Mouse (Mus musculus) spleen, adult 2 months (tissue): ENCODE results near the gene Krt33a. TPM values are rescaled to one million over a fixed set of nuclear protein-coding genes. Genes with fewer than 3 reads are reported as not detected.
A peak's percentile ranks its signal among the peaks of the same experiment; 100 is the strongest.

Experiments
- DNase-seq, 2 experiments: peaks; one replicate each; pipeline versions ENCODE4 v3.0.0 to v3.0.0-alpha.2; 2012 to 2021; ENCODE audit warnings: low spot score in 2 of 2, low read depth in 1 of 2
- H3K27ac ChIP-seq: fragments of 200-500 bp; 2 replicates; pipeline ENCODE4 v1.5.1; 2012; ENCODE audit warnings: low read length, inconsistent platforms; ENCODE audit not compliant: insufficient read depth
- H3K27me3 ChIP-seq: fragments of 200-500 bp; 2 replicates; pipeline ENCODE4 v1.6.1; 2012; ENCODE audit warnings: mild to moderate bottlenecking, moderate library complexity, low read length, inconsistent platforms; ENCODE audit not compliant: control insufficient read depth, insufficient read depth
- H3K36me3 ChIP-seq: fragments of 200-500 bp; 2 replicates; pipeline ENCODE4 v1.6.1; 2012; ENCODE audit warnings: mild to moderate bottlenecking, low read length, inconsistent platforms; ENCODE audit not compliant: control insufficient read depth, insufficient read depth
- H3K4me1 ChIP-seq: fragments of 200-500 bp; 2 replicates; pipeline ENCODE4 v1.6.1; 2011; ENCODE audit warnings: inconsistent platforms; ENCODE audit not compliant: control insufficient read depth, insufficient read depth, insufficient read length
- H3K4me3 ChIP-seq: fragments of 200-500 bp; 2 replicates; pipeline ENCODE4 v1.5.1; 2011; ENCODE audit warnings: mild to moderate bottlenecking, inconsistent platforms; ENCODE audit not compliant: insufficient read depth, insufficient read length; ENCODE audit errors: extremely low read depth
- CTCF ChIP-seq: fragments of 200-500 bp; IDR thresholded peaks from 2 replicates; pipeline ENCODE4 v1.5.1; 2011; ENCODE audit warnings: mild to moderate bottlenecking, inconsistent platforms; ENCODE audit not compliant: insufficient read depth, insufficient read length, insufficient replicate concordance; ENCODE audit errors: extremely low read depth
- POLR2A ChIP-seq: fragments of 200-500 bp; IDR thresholded peaks from 2 replicates; pipeline ENCODE4 v1.6.1; 2011; ENCODE audit warnings: low read depth, low read length, inconsistent platforms
- WGBS: fragments of 180-500 bp; shearing (Covaris S2); methylation state at CpG from one replicate; pipeline ENCODE4 v1.1.7; 2018; 5-methylcytosine and 5-hydroxymethylcytosine counted together
- polyA plus RNA-seq: library from polyadenylated mRNA; depleted of rRNA; stranded (reverse); fragments of >200 nt; gene quantifications from 2 replicates; pipeline ENCODE4 v1.2.3, GENCODE M21; 2012

Krt33a gene
- polyA plus RNA-seq, 1 experiment, result not detected

DNA sequence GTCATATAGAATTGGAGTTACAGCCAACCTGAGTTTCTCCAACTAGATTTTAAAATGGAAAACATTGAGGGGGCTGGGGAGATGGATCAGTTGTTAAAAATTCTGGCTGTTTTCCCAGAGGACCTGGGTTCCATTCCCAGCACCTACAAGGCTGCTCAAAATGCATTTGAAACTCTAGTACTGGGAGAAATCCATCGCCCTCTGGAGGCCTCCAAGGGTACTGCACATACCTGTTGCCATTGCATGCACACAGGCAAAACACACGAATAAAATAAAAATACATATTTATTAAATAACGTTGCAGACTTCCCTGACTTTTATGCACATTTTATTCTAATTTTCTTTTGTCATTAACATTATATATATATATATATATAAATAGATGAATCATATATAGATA is 9.4 kb downstream of the Krt33a start:
- Histone ChIP-seq H3K36me3 (no peaks in the 10 kb centered on the region), H3K4me3 (no peak overlapping the region), H3K27ac (no peak overlapping the region), H3K4me1 (no peaks in the 10 kb centered on the region), H3K27me3 (no peaks in the 10 kb centered on the region)
- no peak for DNase-seq
- no peak for TF ChIP-seq POLR2A
- TF ChIP-seq CTCF, result no peak
- 51% methylated on average over 3 of the region's 3 CpGs for WGBS

DNA sequence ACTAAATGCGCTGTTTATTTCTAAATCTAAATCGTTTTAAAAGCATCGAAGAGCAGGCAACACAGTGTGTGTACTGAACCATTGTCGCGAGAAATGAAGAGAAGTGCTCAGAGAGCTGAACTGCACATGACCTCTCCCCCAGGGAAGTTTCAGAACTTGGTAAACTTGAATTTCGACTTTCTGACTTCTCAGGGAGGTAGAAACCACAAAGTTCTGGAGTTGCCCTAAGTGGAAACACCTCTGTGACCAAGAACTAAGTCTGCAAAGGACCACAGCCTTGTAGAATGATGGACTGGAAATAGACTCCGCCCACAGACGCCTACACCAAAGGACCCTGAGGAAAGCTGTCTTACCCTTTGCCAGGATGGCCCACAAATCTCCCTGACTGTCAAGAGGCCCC is 10.1 kb downstream of the Krt33a start:
- 82% methylated on average over 8 of the region's 8 CpGs for WGBS
- Histone ChIP-seq H3K27ac (no peak overlapping the region), H3K36me3 (no peaks in the 10 kb centered on the region), H3K27me3 (no peaks in the 10 kb centered on the region), H3K4me3 (no peak overlapping the region), H3K4me1 (no peaks in the 10 kb centered on the region)
- TF ChIP-seq CTCF (no peak), POLR2A (no peak)
- DNase-seq, result no peak

DNA sequence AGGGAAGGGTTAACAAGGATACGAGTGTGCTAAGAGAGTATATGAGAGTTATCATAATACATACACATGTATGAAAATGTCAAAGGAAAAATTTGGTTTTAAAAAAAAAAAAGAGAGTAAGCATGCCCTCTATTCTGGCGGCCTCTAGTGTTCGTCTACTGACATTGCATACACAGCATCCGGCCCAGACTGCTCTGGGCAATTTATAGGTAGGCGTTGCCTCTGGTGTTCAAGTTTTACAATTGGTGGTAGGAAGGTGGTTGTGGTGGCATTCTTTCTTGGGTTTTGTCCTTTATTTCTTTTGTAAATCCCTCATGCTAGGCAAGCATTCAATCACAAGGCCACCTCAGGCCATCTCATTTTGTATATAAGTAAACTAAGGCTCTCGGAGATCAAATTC is 11.2 kb downstream of the Krt33a start:
- H3K27me3 ChIP-seq, result no peaks in the 10 kb centered on the region
- H3K36me3 ChIP-seq, result no peaks in the 10 kb centered on the region
- H3K27ac ChIP-seq, result no peak overlapping the region
- TF ChIP-seq POLR2A (no peak), CTCF (peak; percentile 43; the same call in 1 of the 2 replicates)
- no peak overlapping the region for H3K4me3 ChIP-seq
- no peaks in the 10 kb centered on the region for H3K4me1 ChIP-seq
- no peak for DNase-seq
- 20% methylated on average over 6 of the region's 6 CpGs for WGBS

DNA sequence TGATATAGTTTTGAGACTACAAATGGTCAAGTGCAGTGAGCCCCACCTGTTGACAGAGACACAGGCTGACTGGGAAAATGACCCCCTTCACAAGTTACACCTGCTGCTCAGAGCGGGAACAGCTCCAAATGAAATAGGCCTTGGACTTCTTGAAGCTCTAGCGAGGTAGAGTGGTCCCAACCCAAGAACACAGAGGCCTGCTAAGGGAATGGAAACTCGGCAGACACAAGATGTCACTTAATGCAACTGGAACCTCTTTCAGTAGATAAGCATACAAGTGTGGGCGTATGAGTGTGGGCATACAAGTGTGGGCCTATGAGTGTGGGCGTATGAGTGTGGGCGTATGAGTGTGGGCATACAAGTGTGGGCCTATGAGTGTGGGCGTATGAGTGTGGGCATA is 16.9 kb downstream of the Krt33a start:
- DNase-seq, result no peak
- H3K4me3 ChIP-seq, result no peak overlapping the region
- H3K27ac ChIP-seq, result no peak overlapping the region
- TF ChIP-seq POLR2A (no peak), CTCF (no peak)
- H3K36me3 ChIP-seq, result no peaks in the 10 kb centered on the region
- no peaks in the 10 kb centered on the region for H3K4me1 ChIP-seq
- no peaks in the 10 kb centered on the region for H3K27me3 ChIP-seq
- WGBS, result 87% methylated on average over 7 of the region's 7 CpGs

DNA sequence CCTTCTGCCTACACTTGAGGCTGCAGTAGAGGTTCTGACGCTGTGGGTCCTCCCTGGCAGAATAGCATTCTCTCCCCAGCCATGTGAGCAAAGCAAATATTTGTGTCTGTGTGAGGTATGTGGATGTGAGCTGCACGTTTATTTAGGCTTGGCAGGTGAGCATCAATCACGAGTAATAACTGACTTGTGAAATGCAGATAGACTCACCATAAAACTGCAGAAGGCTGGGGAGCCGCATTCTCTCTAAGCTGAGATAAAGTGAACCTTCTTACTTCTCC is 21.7 kb downstream of the Krt33a start:
- no peak for DNase-seq
- Histone ChIP-seq H3K27me3 (no peaks in the 10 kb centered on the region), H3K36me3 (no peaks in the 10 kb centered on the region), H3K4me3 (no peak overlapping the region), H3K27ac (no peak overlapping the region), H3K4me1 (no peaks in the 10 kb centered on the region)
- TF ChIP-seq POLR2A, result no peak
- no peak for TF ChIP-seq CTCF
- 67% methylated on average over 4 of the region's 4 CpGs for WGBS

DNA sequence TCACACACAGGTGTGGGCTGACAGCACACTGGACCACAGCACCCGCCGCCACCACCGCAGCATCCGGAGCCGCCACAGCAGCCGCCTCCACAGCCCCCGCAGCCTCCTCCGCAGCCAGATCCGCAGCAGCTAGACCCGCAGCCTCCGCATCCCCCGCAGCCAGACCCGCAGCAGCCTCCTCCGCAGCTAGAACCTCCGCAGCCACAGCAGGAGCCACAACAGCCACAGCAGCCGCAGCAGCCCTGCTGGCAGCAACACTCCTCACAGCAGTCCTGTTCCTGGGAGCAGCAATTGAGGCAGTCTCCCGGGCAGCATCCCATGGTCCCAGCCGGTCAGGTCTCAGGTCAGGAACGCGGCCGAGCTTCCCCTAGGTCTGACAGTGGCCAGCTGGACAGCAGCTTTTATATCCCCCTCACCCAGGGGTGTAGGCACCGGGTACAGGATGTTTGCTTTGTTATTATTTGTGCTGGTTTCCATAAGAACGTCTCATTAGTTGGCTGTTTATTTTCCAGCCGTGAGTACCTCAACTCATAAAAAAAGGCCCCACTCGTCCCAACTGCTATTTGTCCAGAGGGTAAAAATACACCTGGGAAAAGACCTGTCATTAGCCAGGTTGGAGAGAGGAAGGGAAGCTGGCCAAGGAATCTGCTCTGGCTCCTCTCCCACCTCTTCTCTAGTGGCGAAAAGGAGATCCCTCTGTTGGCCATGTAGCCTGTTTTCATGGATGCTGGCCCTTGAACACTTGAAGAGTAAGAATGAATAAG is 22.2 kb downstream of the Krt33a start, which contains the start of gene Krtap17-1:
TSS of gene Krtap17-1 (minus strand) at position 375 of the 764 bp plus-strand sequence.
- H3K36me3 ChIP-seq, result no peaks in the 10 kb centered on the region
- no peak within 1 kb of the TSS for H3K27ac ChIP-seq
- no peaks in the 10 kb centered on the region for H3K27me3 ChIP-seq
- DNase-seq, result no peak
- H3K4me1 ChIP-seq, result no peaks in the 10 kb centered on the region
- TF ChIP-seq POLR2A (no peak), CTCF (no peak)
- no peak within 1 kb of the TSS for H3K4me3 ChIP-seq
- 20% methylated on average over 26 of the region's 26 CpGs for WGBS

DNA sequence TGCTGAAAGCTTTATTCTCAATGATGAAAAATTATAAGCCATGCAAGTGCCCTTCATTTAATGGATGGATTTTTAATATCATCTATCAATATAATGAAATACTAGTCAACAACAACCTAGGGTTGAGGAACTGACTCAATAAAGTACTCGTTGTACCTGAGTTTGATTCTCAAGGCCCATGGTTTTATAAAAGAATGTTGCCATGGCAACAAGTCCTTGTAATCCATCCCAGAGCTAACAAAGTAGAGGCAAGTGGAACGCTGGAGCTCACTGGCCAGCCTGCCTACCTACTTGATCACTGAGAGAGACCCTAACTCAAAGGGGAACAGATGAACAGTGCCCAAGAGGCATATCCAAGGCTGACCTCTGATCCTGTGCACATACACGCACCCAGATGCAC is 25.4 kb downstream of the Krt33a start:
- DNase-seq, result no peak
- WGBS, result 81% methylated on average over 3 of the region's 3 CpGs
- Histone ChIP-seq H3K36me3 (no peaks in the 10 kb centered on the region), H3K27me3 (no peaks in the 10 kb centered on the region), H3K4me1 (no peaks in the 10 kb centered on the region), H3K27ac (no peak overlapping the region), H3K4me3 (no peak overlapping the region)
- TF ChIP-seq POLR2A (no peak), CTCF (no peak)
